Mouse (Mus musculus) midbrain, embryonic 15.5 days (tissue): ENCODE measurements around the gene Fam13c. TPM values are rescaled to one million over a fixed set of nuclear protein-coding genes. Genes with fewer than 3 reads are reported as not detected.
A peak's percentile ranks its signal among the peaks of the same experiment; 100 is the strongest.

ENCODE experiments used
- ATAC-seq: fragments of 200-750 bp; cut with Nextera tagmentation; replicated peaks from 2 replicates; pipeline ENCODE4 v1.8.0; 2017; ENCODE audit warnings: moderate TSS enrichment
- H3K27ac ChIP-seq: fragments of 300-500 bp; sonication (generic); 2 replicates; pipeline ENCODE4 v1.5.1; 2015; ENCODE audit warnings: mild to moderate bottlenecking, inconsistent platforms
- H3K27me3 ChIP-seq: fragments of 300-500 bp; sonication (generic); replicated peaks from 2 replicates; pipeline ENCODE4 v1.6.1; 2015; ENCODE audit warnings: inconsistent platforms
- H3K36me3 ChIP-seq: fragments of 300-500 bp; sonication (generic); replicated peaks from 2 replicates; pipeline ENCODE4 v1.6.1; 2015; ENCODE audit warnings: inconsistent platforms
- H3K4me1 ChIP-seq: fragments of 300-500 bp; sonication (generic); 2 replicates; pipeline ENCODE4 v1.6.1; 2015; ENCODE audit warnings: inconsistent platforms
- H3K4me2 ChIP-seq: fragments of 300-500 bp; sonication (generic); 2 replicates; pipeline ENCODE4 v1.6.1; 2015; ENCODE audit warnings: inconsistent platforms, mild to moderate bottlenecking, moderate library complexity
- H3K4me3 ChIP-seq: fragments of 300-500 bp; sonication (generic); 2 replicates; pipeline ENCODE4 v1.5.1; 2015; ENCODE audit warnings: mild to moderate bottlenecking, inconsistent platforms
- H3K9ac ChIP-seq: fragments of 300-500 bp; sonication (generic); 2 replicates; pipeline ENCODE4 v1.6.1; 2015; ENCODE audit warnings: mild to moderate bottlenecking, inconsistent platforms
- H3K9me3 ChIP-seq: fragments of 300-500 bp; sonication (generic); 2 replicates; pipeline ENCODE4 v1.6.1; 2016; ENCODE audit warnings: inconsistent platforms
- WGBS: fragments of 180-500 bp; shearing (Covaris S2); methylation state at CpG from one replicate; pipeline ENCODE4 v1.1.7; 2015; ENCODE audit warnings: mixed read lengths; 5-methylcytosine and 5-hydroxymethylcytosine counted together
- polyA plus RNA-seq: library from polyadenylated mRNA; unstranded; fragments of >200 nt; fragmentation: Nextera tagmentation; extraction: Ambion mirVana; gene quantifications from 2 replicates; pipeline ENCODE4 v1.2.1, GENCODE M21; 2015

Gene Fam13c
- polyA plus RNA-seq, 1 experiment from 2014 or later: 36.0 TPM

- Histone ChIP-seq H3K9ac (no peak overlapping the region), H3K27me3 (no peaks in the 10 kb centered on the region), H3K9me3 (no peaks in the 10 kb centered on the region), H3K27ac (no peak overlapping the region), H3K4me2 (no peak overlapping the region), H3K36me3 (peaks cover 49% of the 10 kb centered on the region), H3K4me3 (no peak overlapping the region), H3K4me1 (no peaks in the 10 kb centered on the region)
- 93% methylated on average over 10 of the region's 10 CpGs for WGBS
- no peak for ATAC-seq
Measured at GRCm38 (mm10) chr10:70477741-70478145, 37.5 kb downstream of the Fam13c start.

GRCm38 (mm10) chr10:70483736-70484135 lies 43.5 kb downstream of the Fam13c start:
- Histone ChIP-seq H3K4me3 (no peak overlapping the region), H3K9ac (no peak overlapping the region), H3K27ac (peak overlapping the region; percentile 77), H3K36me3 (peaks cover 7% of the 10 kb centered on the region; the same call in 1 of the 2 replicates), H3K27me3 (no peaks in the 10 kb centered on the region), H3K4me2 (no peak overlapping the region), H3K4me1 (peaks cover 27% of the 10 kb centered on the region), H3K9me3 (no peaks in the 10 kb centered on the region)
- ATAC-seq: no peak
- 88% methylated on average over 6 of the region's 6 CpGs for WGBS

- Histone ChIP-seq H3K4me3 (no peak overlapping the region), H3K9ac (no peak overlapping the region), H3K4me1 (peaks cover 27% of the 10 kb centered on the region), H3K27ac (peak overlapping the region; percentile 77), H3K27me3 (no peaks in the 10 kb centered on the region), H3K9me3 (no peaks in the 10 kb centered on the region), H3K36me3 (peaks cover 6% of the 10 kb centered on the region; the same call in 1 of the 2 replicates), H3K4me2 (peak overlapping the region; percentile 38)
- ATAC-seq: peak; percentile 90
- WGBS: 4% methylated on average over 7 of the region's 7 CpGs
Measured at GRCm38 (mm10) chr10:70484568-70485286, 44.4 kb downstream of the Fam13c start.

- WGBS: 2% methylated on average over 7 of the region's 7 CpGs
- Histone ChIP-seq H3K4me2 (peak overlapping the region; percentile 38), H3K4me1 (peaks cover 27% of the 10 kb centered on the region), H3K36me3 (peaks cover 6% of the 10 kb centered on the region; the same call in 1 of the 2 replicates), H3K9me3 (no peaks in the 10 kb centered on the region), H3K9ac (no peak overlapping the region), H3K27me3 (no peaks in the 10 kb centered on the region), H3K4me3 (no peak overlapping the region), H3K27ac (peak overlapping the region; percentile 77)
- peak; percentile 87 for ATAC-seq
Measured at GRCm38 (mm10) chr10:70485287-70485612, 45.0 kb downstream of the Fam13c start.

- WGBS: 91% methylated on average over 6 of the region's 6 CpGs
- no peaks in the 10 kb centered on the region for H3K36me3 ChIP-seq
- H3K27me3 ChIP-seq: no peaks in the 10 kb centered on the region
- H3K4me1 ChIP-seq: peaks cover 27% of the 10 kb centered on the region
- ATAC-seq: no peak
- no peak overlapping the region for H3K27ac ChIP-seq
- no peak overlapping the region for H3K4me3 ChIP-seq
- no peaks in the 10 kb centered on the region for H3K9me3 ChIP-seq
- H3K9ac ChIP-seq: no peak overlapping the region
- no peak overlapping the region for H3K4me2 ChIP-seq
Measured at GRCm38 (mm10) chr10:70486651-70487050, 46.4 kb downstream of the Fam13c start.

- no peak overlapping the region for H3K9ac ChIP-seq
Measured at GRCm38 (mm10) chr10:70493891-70494290, 53.6 kb downstream of the Fam13c start.

GRCm38 (mm10) chr10:70494441-70494840 lies 54.2 kb downstream of the Fam13c start:
- no peak overlapping the region for H3K4me3 ChIP-seq
- ATAC-seq: no peak
- H3K9ac ChIP-seq: no peak overlapping the region
- H3K4me1 ChIP-seq: peaks cover 10% of the 10 kb centered on the region; the same call in 1 of the 2 replicates
- H3K4me2 ChIP-seq: no peak overlapping the region
- H3K27ac ChIP-seq: peak overlapping the region; percentile 15; the same call in 1 of the 2 replicates
- no peaks in the 10 kb centered on the region for H3K36me3 ChIP-seq
- WGBS: 53% methylated on average over 2 of the region's 2 CpGs
- no peaks in the 10 kb centered on the region for H3K9me3 ChIP-seq
- no peaks in the 10 kb centered on the region for H3K27me3 ChIP-seq

More at GRCm38 (mm10) chr10:70493891-70494290, 53.6 kb downstream of the Fam13c start:
- no peaks in the 10 kb centered on the region for H3K27me3 ChIP-seq
- 87% methylated on average over 3 of the region's 3 CpGs for WGBS
- no peak for ATAC-seq
- H3K4me1 ChIP-seq: peaks cover 5% of the 10 kb centered on the region; the same call in 1 of the 2 replicates
- H3K4me2 ChIP-seq: no peak overlapping the region
- H3K36me3 ChIP-seq: no peaks in the 10 kb centered on the region
- no peak overlapping the region for H3K4me3 ChIP-seq
- no peaks in the 10 kb centered on the region for H3K9me3 ChIP-seq
- peak overlapping the region; percentile 15; the same call in 1 of the 2 replicates for H3K27ac ChIP-seq

- no peak overlapping the region for H3K27ac ChIP-seq
- H3K36me3 ChIP-seq: no peaks in the 10 kb centered on the region
- H3K4me1 ChIP-seq: peaks cover 11% of the 10 kb centered on the region; the same call in 1 of the 2 replicates
- whole genome bisulfite sequencing: 83% methylated on average over 4 of the region's 4 CpGs
- H3K9me3 ChIP-seq: no peaks in the 10 kb centered on the region
- H3K4me2 ChIP-seq: no peak overlapping the region
- no peak for ATAC-seq
- H3K27me3 ChIP-seq: no peaks in the 10 kb centered on the region
- no peak overlapping the region for H3K9ac ChIP-seq
- H3K4me3 ChIP-seq: no peak overlapping the region
Measured at GRCm38 (mm10) chr10:70495106-70496104, 55.1 kb downstream of the Fam13c start.

GRCm38 (mm10) chr10:70496938-70497337 lies 56.7 kb downstream of the Fam13c start:
- Histone ChIP-seq H3K9ac (no peak overlapping the region), H3K4me3 (no peak overlapping the region), H3K27ac (no peak overlapping the region), H3K9me3 (no peaks in the 10 kb centered on the region), H3K36me3 (no peaks in the 10 kb centered on the region), H3K4me2 (no peak overlapping the region), H3K4me1 (peaks cover 11% of the 10 kb centered on the region; the same call in 1 of the 2 replicates), H3K27me3 (no peaks in the 10 kb centered on the region)
- ATAC-seq: no peak; the same call in 1 of the 2 replicates

GRCm38 (mm10) chr10:70498328-70498727 lies 58.0 kb downstream of the Fam13c start:
- WGBS: 55% methylated on average over 2 of the region's 2 CpGs
- H3K36me3 ChIP-seq: no peaks in the 10 kb centered on the region
- no peak overlapping the region for H3K4me2 ChIP-seq
- peaks cover 11% of the 10 kb centered on the region; the same call in 1 of the 2 replicates for H3K4me1 ChIP-seq
- no peaks in the 10 kb centered on the region for H3K9me3 ChIP-seq
- no peak overlapping the region for H3K4me3 ChIP-seq
- no peak overlapping the region for H3K9ac ChIP-seq
- ATAC-seq: peak; percentile 41; the same call in 1 of the 2 replicates
- no peaks in the 10 kb centered on the region for H3K27me3 ChIP-seq
- H3K27ac ChIP-seq: no peak overlapping the region

- Histone ChIP-seq H3K4me3 (no peak overlapping the region), H3K9ac (no peak overlapping the region), H3K36me3 (no peaks in the 10 kb centered on the region), H3K27ac (no peak overlapping the region), H3K9me3 (no peaks in the 10 kb centered on the region), H3K4me1 (peaks cover 11% of the 10 kb centered on the region; the same call in 1 of the 2 replicates), H3K4me2 (no peak overlapping the region), H3K27me3 (no peaks in the 10 kb centered on the region)
- no peak for ATAC-seq
- WGBS: 18% methylated on average over 13 of the region's 13 CpGs
Measured at GRCm38 (mm10) chr10:70499246-70499645, 59.0 kb downstream of the Fam13c start.

GRCm38 (mm10) chr10:70504871-70505270 lies 64.6 kb downstream of the Fam13c start:
- no peak overlapping the region for H3K4me3 ChIP-seq
- 94% methylated on average over 15 of the region's 15 CpGs for WGBS
- no peak overlapping the region for H3K4me2 ChIP-seq
- H3K27me3 ChIP-seq: no peaks in the 10 kb centered on the region
- H3K4me1 ChIP-seq: peaks cover 15% of the 10 kb centered on the region
- H3K9ac ChIP-seq: no peak overlapping the region
- H3K27ac ChIP-seq: no peak overlapping the region
- ATAC-seq: no peak
- no peaks in the 10 kb centered on the region for H3K36me3 ChIP-seq
- no peaks in the 10 kb centered on the region for H3K9me3 ChIP-seq
